Mouse (Mus musculus): Measurements from ENCODE around the gene Olfr1226.
"Not testable (repeated sequence)": the region's sequence is repeated elsewhere in the genome, so short reads cannot be mapped to it uniquely, and the experiment has no call there.

- TF ChIP-seq POLR2A (IDR thresholded peaks at IDR 0.05; ENCODE audit: borderline replicate concordance, low read depth, low read length); CTCF (IDR thresholded peaks at IDR 0.05; ENCODE audit: low read depth, low read length): not testable (repeated sequence)
Measured at GRCm38 (mm10) chr2:89163991-89164390, 35.9 kb downstream of the Olfr1226 start, which contains the start of gene Olfr1224-ps1.

All from bone marrow macrophage, adult 2 months (primary cell).